Comparison of ENCODE assay signal across 15 mouse cellular contexts in genomic region chr3:95274453-95274852, GRCm38 (mm10). TPM values are rescaled to one million over a fixed set of nuclear protein-coding genes. Genes with fewer than 3 reads are reported as not detected.
"Had no signal": no experiment of that assay in that cellular context is flagged by ENCODE, and none has a peak within 500 bp of the region (broad histone marks: within the 10 kb centered on the region; RNA-seq: fewer than 3 reads in every experiment).

No protein-coding gene starts in this region.

- H3K27ac ChIP-seq: kidney, embryonic 15.5 days; limb, embryonic 13.5 days; midbrain, embryonic 12.5 days; neural tube, embryonic 13.5 days; stomach, embryonic 15.5 days had no signal

- ATAC-seq: midbrain, embryonic 16.5 days had no signal

- DNase-seq: left cerebral cortex, postnatal 4 days; lung, adult 18-20 months; retina, postnatal 1 day; right cerebral cortex, postnatal 14 days; thymus, postnatal 4 days had no signal

- H3K27me3 ChIP-seq: kidney, embryonic 15.5 days; limb, embryonic 13.5 days; midbrain, embryonic 12.5 days; neural tube, embryonic 13.5 days; stomach, embryonic 15.5 days had no signal

- H3K36me3 ChIP-seq: stomach, embryonic 15.5 days had no signal

- H3K4me2 ChIP-seq: kidney, embryonic 15.5 days; limb, embryonic 13.5 days; midbrain, embryonic 12.5 days; neural tube, embryonic 13.5 days; stomach, embryonic 15.5 days had no signal

- H3K4me1 ChIP-seq: midbrain, embryonic 12.5 days; stomach, embryonic 15.5 days had no signal

- H3K4me3 ChIP-seq: kidney, embryonic 15.5 days; limb, embryonic 13.5 days; midbrain, embryonic 12.5 days; neural tube, embryonic 13.5 days; stomach, embryonic 15.5 days had no signal

- H3K9me3 ChIP-seq: kidney, embryonic 15.5 days; limb, embryonic 13.5 days; midbrain, embryonic 12.5 days; neural tube, embryonic 13.5 days; stomach, embryonic 15.5 days had no signal

- H3K9ac ChIP-seq: kidney, embryonic 15.5 days; limb, embryonic 13.5 days; midbrain, embryonic 12.5 days; neural tube, embryonic 13.5 days; stomach, embryonic 15.5 days had no signal

RNA-seq across cellular contexts. Expression of gene Bnipl, which starts 23.5 kb away (rescaled TPM):
- total RNA-seq: liver, adult 2 months; megakaryocyte-erythroid progenitor cell, adult 5-6 weeks had no signal
- polyA plus RNA-seq: midbrain, embryonic 16.5 days; neural tube, embryonic 13.5 days had no signal

RNA-seq across cellular contexts. Expression of gene Gm128, which starts 33.1 kb away (rescaled TPM):
- total RNA-seq: layer of hippocampus, postnatal 14 days; left cerebral cortex, postnatal 10 days; left cerebral cortex, postnatal 4 days had no signal
- polyA plus RNA-seq: liver, adult 2 months; midbrain, embryonic 12.5 days had no signal
